Mouse (Mus musculus) cortical plate, adult 2 months (tissue): ENCODE results near the gene Arsa. TPM values are rescaled to one million over a fixed set of nuclear protein-coding genes. Genes with fewer than 3 reads are reported as not detected.
A peak's percentile ranks its signal among the peaks of the same experiment; 100 is the strongest.

Source experiments
- H3K27ac ChIP-seq: fragments of 200-500 bp; 2 replicates; pipeline ENCODE4 v1.5.1; 2012; ENCODE audit warnings: low read length, control low read depth, inconsistent platforms; ENCODE audit not compliant: insufficient read depth
- H3K4me1 ChIP-seq: fragments of 200-500 bp; 2 replicates; pipeline ENCODE4 v1.6.1; 2011; ENCODE audit warnings: low read length; ENCODE audit not compliant: control insufficient read depth, insufficient read depth
- H3K4me3 ChIP-seq: fragments of 200-500 bp; 2 replicates; pipeline ENCODE4 v1.5.1; 2011; ENCODE audit warnings: mild to moderate bottlenecking, low read length, control low read depth; ENCODE audit not compliant: insufficient read depth
- CTCF ChIP-seq: fragments of 200-500 bp; IDR thresholded peaks from 2 replicates; pipeline ENCODE4 v1.5.1; 2011; ENCODE audit warnings: mild to moderate bottlenecking, control low read depth, low read length; ENCODE audit not compliant: insufficient read depth; ENCODE audit errors: extremely low read depth
- POLR2A ChIP-seq: fragments of 200-500 bp; IDR thresholded peaks from 2 replicates; pipeline ENCODE4 v1.6.1; 2011; ENCODE audit warnings: mild to moderate bottlenecking, low read length, control low read depth; ENCODE audit not compliant: insufficient read depth; ENCODE audit errors: extremely low read depth
- polyA plus RNA-seq: library from polyadenylated mRNA; depleted of rRNA; stranded (reverse); fragments of >200 nt; gene quantifications from 2 replicates; pipeline ENCODE4 v1.2.3, GENCODE M21; 2012

Arsa gene
- polyA plus RNA-seq, 1 experiment: 40.2 TPM

DNA sequence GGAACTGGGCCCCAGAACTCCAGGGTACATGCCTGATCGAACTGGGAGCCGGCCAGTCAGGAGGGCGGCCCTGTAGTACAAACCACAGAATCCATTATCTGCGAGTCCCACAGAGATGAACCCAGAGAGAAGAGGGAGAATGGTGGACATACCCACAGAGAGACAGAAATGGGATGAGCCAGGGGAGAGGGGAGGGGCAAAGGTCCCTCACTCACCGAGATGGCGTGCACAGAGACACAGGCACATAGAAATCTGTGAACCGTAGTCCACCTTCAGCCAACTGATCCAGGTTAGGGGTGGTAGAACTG lies 2.0 kb downstream of the Arsa start:
- Histone ChIP-seq H3K4me3 (peak overlapping the region; percentile 85), H3K27ac (no peak overlapping the region), H3K4me1 (peaks cover 3% of the 10 kb centered on the region)
- TF ChIP-seq POLR2A: no peak
- no peak for TF ChIP-seq CTCF

DNA sequence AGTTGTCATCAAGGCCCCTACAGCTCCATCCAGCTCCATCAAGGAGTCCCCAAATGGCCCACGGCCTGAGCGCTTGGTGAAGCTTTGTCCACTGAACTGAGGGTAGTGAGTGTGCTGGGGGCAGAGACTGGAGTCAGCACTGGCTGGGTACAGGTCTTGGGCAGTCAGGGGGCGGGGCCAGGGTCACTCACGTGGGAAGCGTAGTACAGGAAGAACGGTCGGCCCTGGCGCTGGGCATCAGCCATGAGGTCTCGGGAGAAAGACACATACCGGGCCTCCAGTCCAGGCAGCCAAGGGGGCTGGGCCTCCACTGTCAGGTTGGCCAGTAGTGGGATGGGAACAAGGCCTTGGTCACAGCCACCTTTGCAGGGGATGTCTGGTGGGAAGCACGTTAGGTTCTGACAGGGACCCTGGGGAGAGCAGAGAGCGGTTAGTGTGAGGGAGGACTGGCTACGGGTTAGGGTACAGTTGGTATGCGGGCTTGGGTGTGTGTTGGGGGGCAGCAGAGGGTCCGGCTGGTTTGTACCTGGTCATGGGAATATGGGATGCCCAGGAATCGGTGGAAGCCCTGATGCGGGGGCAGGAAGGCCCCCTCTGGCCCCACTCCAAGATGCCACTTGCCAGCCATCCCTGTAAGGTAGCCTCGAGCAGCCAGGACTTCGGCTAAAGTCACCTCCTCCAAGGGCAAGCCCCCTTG lies 2.5 kb downstream of the Arsa start:
- Histone ChIP-seq H3K4me3 (peak overlapping the region; percentile 85; the same call in 1 of the 2 replicates), H3K27ac (no peak overlapping the region), H3K4me1 (peaks cover 2% of the 10 kb centered on the region)
- TF ChIP-seq CTCF: no peak
- no peak for TF ChIP-seq POLR2A

DNA sequence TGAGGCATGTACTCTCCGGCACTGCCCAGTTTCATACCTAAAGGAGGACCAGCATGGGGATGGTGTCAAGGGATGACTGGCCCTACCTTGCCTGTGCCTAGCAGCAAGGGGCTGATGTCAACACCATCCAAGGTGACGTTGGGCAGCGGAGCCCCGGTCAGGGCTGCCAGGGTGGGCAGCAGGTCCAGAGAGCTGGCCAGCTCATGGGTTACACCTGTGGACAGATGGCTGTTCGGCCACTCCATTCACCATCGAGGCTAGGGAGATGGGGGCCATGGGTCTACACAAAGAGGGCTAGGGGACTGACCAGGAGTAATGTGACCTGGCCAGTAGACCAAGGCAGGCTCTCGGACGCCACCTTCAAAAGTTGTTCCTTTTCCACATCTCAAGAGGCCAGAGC lies 3.3 kb downstream of the Arsa start:
- no peak for TF ChIP-seq CTCF
- no peak for TF ChIP-seq POLR2A
- H3K4me1 ChIP-seq: peaks cover 2% of the 10 kb centered on the region
- H3K27ac ChIP-seq: no peak overlapping the region
- no peak overlapping the region for H3K4me3 ChIP-seq

DNA sequence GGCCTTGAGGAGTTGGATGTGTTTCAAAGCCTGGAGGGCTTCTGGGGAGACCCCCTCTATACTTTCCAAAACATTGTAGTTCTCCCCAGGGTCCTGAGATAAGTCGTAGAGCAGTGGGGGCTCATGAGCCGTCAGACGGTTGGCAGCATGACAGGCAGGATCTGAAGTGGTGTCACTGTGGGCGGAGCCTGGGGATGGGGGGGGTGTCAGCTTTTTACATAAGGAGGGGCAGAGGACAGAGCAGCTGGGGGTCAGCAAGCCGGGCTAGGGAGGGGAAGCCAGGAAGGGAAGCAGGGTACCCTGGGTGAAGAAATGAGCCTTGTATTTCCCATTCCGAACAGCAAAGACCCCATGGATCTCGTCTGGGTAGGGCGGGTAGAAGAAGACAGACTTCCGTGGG lies 3.9 kb downstream of the Arsa start:
- H3K27ac ChIP-seq: no peak overlapping the region
- no peak for TF ChIP-seq CTCF
- no peak for TF ChIP-seq POLR2A
- no peak overlapping the region for H3K4me3 ChIP-seq
- peaks cover 2% of the 10 kb centered on the region for H3K4me1 ChIP-seq

DNA sequence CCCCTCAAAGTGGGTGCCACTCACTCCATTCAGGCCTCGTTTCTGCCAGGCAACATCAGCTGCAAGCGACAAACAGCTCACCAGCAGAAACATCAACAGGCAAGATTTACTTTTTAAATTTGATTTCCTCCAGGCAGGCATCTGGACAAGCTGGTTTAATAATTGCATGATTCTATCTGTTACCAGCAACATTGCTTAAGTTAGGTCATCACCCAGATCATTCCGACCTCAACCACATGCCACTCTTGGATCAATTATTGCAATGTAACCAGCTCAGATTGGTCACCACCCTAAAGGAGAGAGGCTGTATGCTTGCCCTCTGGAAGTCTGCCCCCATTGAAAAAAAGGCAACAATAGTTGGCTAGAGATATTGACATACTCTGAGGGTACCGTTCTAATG lies 5.7 kb downstream of the Arsa start:
- Histone ChIP-seq H3K4me3 (no peak overlapping the region), H3K27ac (no peak overlapping the region), H3K4me1 (no peaks in the 10 kb centered on the region)
- TF ChIP-seq CTCF: no peak
- TF ChIP-seq POLR2A: no peak

DNA sequence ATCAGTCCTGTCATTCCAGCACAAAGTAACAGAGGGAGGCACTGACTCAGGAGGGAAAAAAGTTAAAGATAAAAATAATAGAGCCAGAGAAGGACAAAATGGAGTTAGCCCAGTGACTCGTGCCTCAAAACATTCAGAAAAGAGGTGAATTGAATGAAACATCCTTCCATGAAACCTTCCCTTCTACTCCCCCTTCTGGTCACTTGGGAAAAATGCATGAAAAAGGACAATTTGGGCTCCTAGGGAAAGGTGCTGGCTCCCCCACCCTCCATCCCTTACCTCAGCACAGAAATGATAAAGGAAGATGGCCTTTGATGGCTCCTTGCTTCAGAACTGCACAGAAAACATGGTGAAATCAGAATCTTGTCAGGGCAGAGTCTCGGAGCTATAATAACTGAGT lies 8.6 kb downstream of the Arsa start:
- TF ChIP-seq POLR2A (no peak), CTCF (peak; percentile 54)
- Histone ChIP-seq H3K27ac (no peak overlapping the region), H3K4me1 (no peaks in the 10 kb centered on the region), H3K4me3 (no peak overlapping the region)

DNA sequence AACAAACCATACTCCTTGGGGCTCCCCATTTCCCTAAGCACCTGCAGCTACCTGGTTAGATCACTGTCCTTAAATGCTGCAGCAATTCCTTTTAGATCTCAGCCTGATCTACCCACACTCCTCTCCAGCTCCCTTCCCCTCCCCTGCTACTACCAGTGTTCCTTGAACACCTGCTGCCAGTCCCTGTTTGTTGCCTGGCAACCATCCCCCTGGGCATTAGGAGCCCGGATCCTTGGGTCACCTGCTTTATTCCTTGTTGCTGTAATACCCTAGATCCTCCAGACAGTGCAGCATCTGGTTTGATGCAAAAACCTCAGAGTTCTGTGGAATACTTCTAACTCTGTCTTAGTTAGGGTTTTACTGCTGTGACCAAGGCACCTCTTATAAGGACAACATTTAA lies 12.2 kb downstream of the Arsa start:
- no peak overlapping the region for H3K27ac ChIP-seq
- H3K4me3 ChIP-seq: no peak overlapping the region
- no peaks in the 10 kb centered on the region for H3K4me1 ChIP-seq
- TF ChIP-seq CTCF (no peak), POLR2A (no peak)

DNA sequence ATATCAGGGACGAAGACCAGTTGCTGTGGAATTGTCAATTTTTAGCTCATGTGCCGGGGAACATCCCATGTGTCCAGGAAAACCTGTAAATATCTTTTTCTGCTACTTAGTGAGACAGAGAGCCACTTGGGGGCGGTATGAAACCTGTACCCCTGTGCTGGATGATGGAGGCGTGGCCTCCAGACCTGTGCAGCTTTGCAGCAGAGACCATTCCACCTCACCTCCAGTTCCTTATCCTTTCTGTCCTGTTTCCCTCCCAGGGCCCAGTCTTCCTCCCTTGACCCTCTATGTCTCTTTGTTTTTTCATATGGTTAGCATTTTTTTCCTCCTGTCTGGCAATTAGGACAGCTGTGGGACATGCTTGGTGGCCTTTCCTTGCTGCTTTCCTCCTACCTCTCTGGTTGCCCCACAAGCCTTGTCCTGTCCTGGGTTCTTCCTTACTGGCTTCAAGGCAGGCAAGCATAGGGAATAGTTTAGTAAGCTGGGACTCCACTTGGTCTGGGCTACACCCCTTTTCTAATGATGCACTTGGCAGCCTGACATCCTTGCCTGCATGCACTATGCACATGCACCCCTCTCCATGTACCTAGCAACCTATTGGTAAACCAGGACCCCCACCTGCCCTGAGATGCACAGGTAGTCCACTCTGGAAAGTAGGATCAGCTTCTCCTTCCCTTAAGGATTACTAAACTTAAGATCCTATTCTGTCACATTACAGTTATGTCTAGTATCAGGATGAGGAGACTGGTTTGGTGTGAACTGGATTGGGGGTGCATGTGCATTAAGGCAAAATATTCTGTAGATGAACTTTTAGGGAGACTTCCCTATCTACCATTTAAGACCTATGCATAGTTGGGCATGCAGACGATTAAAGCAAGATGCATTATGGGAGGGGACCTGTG lies 13.6 kb downstream of the Arsa start:
- no peaks in the 10 kb centered on the region for H3K4me1 ChIP-seq
- H3K4me3 ChIP-seq: no peak overlapping the region
- no peak overlapping the region for H3K27ac ChIP-seq
- TF ChIP-seq POLR2A (no peak), CTCF (peak; percentile 18; the same call in 1 of the 2 replicates)

DNA sequence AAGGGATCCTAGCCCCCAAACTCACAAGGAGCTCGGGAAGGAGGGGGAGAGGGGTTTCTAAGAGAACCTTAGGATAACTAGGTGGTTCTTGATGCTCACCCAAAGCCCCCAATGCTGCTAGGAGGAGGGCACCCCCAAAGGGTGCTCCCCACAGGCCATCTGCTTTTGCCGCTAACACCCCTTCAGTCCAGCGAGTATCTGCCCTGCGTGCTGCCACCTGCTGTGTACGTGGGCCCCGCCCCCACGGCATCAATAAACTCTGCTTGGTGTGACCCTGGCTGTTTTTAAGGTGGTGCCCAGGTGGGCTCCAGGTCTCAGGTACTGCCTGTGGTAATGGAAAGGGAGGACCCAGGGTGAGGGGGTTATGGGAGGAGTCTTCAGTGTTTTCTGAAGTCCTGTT lies 15.0 kb downstream of the Arsa start:
- Histone ChIP-seq H3K27ac (no peak overlapping the region), H3K4me3 (no peak overlapping the region), H3K4me1 (no peaks in the 10 kb centered on the region)
- no peak for TF ChIP-seq POLR2A
- no peak for TF ChIP-seq CTCF

DNA sequence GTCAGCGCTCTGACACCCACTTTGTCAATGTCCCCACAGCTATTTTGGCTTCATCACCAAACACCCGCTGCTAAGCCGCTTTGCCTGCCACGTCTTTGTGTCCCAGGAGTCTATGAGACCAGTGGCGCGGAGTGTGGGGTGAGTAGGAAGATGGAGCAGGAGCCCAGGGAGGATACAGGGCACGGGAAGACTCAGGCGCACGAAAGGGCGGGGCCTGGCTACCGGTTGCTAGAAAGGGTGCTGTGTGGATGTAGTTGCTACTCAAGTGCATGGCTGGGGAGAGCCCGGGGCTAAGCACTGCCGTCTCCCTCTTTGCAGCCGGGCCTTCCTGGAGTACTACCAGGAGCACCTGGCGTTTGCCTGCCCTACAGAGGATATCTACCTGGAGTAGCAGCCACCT lies 15.9 kb downstream of the Arsa start:
- Histone ChIP-seq H3K4me1 (no peaks in the 10 kb centered on the region), H3K4me3 (no peak overlapping the region), H3K27ac (no peak overlapping the region)
- no peak for TF ChIP-seq CTCF
- TF ChIP-seq POLR2A: no peak
